Mouse (Mus musculus): Measurements from ENCODE around the gene Chrdl2.

The Chrdl2 gene

GRCm38 (mm10) chr7:100043096-100043495, 37.1 kb downstream of the Chrdl2 start:
- no peak for DNase-seq

DNA sequence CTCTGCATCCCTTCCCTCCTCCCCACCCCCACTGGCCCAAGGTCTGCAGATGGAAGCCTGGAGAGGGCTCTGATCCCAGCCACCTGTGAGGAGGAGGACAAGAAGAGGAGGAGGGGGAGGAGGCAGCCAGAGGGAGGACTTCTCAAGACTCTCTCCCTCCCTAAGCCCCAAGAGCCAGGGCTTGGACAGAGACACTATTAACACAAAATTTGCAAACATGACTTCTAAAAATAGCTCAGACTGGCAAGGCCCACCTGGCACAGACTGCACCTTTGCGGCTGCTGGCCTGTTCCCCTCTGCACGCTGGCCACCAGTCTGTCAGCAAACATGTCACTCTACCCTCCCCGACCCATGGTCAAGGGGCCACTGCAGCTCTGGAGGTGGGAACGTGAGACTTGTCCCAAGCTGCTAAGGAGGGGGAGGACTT, 37.6 kb downstream of the Chrdl2 start:
- no peak for DNase-seq

GRCm38 (mm10) chr7:100046486-100046885, 40.5 kb downstream of the Chrdl2 start:
- no peak for DNase-seq

- DNase-seq = peak; percentile 66
Measured at GRCm38 (mm10) chr7:100051904-100052303, 45.9 kb downstream of the Chrdl2 start.

GRCm38 (mm10) chr7:100052991-100053390, 47.0 kb downstream of the Chrdl2 start:
- peak; percentile 37 for DNase-seq

DNA sequence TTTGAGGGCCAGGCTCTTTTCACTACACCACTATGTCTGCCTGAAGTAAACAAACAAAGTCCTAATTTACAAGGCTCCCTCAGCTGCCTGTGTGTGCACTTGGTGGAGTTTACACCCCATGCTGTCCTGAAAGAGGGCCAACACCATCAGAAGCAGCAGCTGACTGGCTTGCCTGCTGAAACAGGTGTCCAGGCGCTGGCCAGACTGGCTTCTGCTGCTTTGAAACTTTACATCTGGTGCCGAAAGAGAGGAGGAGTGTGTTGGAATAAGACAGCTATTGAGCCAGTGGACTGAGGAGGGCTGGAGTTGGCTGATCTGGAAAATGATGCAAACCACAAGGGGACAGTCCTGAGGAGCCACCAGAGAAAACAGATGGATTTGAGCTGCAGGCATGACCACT, 68.0 kb downstream of the Chrdl2 start:
- no peak for DNase-seq

DNA sequence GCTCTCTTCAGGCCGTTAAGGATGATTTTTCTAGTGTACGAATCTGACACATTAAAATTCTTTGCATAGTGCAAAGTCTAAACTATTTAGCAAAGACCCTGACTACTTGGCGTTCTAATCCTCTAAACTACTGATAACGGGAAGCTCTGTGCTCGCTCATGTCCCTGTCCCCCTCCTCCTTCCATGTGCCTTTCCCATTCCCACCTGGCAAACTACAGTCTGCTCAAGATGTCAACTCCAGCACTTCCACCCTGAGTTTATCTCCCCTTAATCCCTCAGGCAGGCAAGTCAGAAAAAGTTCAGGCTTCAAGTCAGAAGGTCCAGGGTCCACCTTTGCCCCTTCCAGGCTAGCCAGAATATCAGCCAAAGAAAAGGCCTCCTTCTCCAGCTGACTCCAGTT, 70.3 kb downstream of the Chrdl2 start:
- DNase-seq = peak; percentile 14

- peak; percentile 67 for DNase-seq
Measured at GRCm38 (mm10) chr7:100077071-100077470, 71.1 kb downstream of the Chrdl2 start.

- DNase-seq = no peak
Measured at GRCm38 (mm10) chr7:100080087-100080781, 74.3 kb downstream of the Chrdl2 start.

DNA sequence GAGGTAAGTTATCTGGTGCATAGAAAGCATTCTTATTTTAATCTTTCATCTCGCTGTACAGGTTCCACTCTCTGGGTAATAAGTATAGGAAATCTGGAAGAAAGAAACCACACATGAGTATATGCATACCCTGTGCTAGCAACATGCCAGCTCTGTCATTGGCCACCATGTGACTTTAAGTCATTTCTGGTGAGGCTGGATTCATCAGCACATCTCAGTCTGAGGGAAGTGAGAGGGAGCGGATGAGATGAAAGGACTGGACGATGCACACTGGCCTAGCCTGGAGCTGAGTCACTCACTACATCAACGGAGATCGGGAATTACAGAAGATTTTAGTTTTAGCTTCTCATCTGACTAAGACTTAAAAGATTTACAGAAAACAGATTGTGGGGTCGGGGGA, 76.9 kb downstream of the Chrdl2 start:
- DNase-seq = no peak

GRCm38 (mm10) chr7:100083812-100084211, 77.8 kb downstream of the Chrdl2 start:
- no peak for DNase-seq
